Mouse (Mus musculus): ENCODE results near the gene Tbcb. TPM values are rescaled to one million over a fixed set of nuclear protein-coding genes. Genes with fewer than 3 reads are reported as not detected.
"Not testable (repeated sequence)": the region's sequence is repeated elsewhere in the genome, so short reads cannot be mapped to it uniquely, and the experiment has no call there.

Tbcb gene
- polyA plus RNA-seq, 1 experiment from 2014 or later: 145 TPM

GRCm38 (mm10) chr7:30202895-30203690, 29.0 kb downstream of the Tbcb start:
- no peak for ATAC-seq (ENCODE audit: extremely low read depth, insufficient number of reproducible peaks, low FRiP score, low TSS enrichment)

GRCm38 (mm10) chr7:30200661-30201060, 31.4 kb downstream of the Tbcb start:
- H3K27ac ChIP-seq (replicated peaks); ATAC-seq (ENCODE audit: extremely low read depth, insufficient number of reproducible peaks, low FRiP score, low TSS enrichment); H3K27me3 ChIP-seq (replicated peaks); H3K4me3 ChIP-seq; H3K9ac ChIP-seq; H3K9me3 ChIP-seq; H3K4me2 ChIP-seq; H3K36me3 ChIP-seq: not testable (repeated sequence)
- WGBS: 85% methylated on average over 5 of the region's 5 CpGs
- H3K4me1 ChIP-seq: peaks cover 20% of the 10 kb centered on the region

More at GRCm38 (mm10) chr7:30202895-30203690, 29.0 kb downstream of the Tbcb start:
- no peak overlapping the region for H3K27ac ChIP-seq (replicated peaks)
- no peak overlapping the region for H3K9ac ChIP-seq
- no peak overlapping the region for H3K4me3 ChIP-seq
- no peaks in the 10 kb centered on the region for H3K36me3 ChIP-seq
- H3K9me3 ChIP-seq: no peaks in the 10 kb centered on the region
- 64% methylated on average over 11 of the region's 11 CpGs for WGBS
- no peak overlapping the region for H3K4me2 ChIP-seq
- no peaks in the 10 kb centered on the region for H3K27me3 ChIP-seq (replicated peaks)
- peaks cover 18% of the 10 kb centered on the region for H3K4me1 ChIP-seq

- WGBS: 81% methylated on average over 5 of the region's 5 CpGs
- no peak for ATAC-seq (ENCODE audit: extremely low read depth, insufficient number of reproducible peaks, low FRiP score, low TSS enrichment)
Observed at GRCm38 (mm10) chr7:30200200-30200599, 31.9 kb downstream of the Tbcb start.

GRCm38 (mm10) chr7:30199498-30200139, 32.5 kb downstream of the Tbcb start:
- WGBS: 70% methylated on average over 18 of the region's 18 CpGs
- Histone ChIP-seq H3K9me3 (no peaks in the 10 kb centered on the region), H3K27ac (replicated peaks) (no peak overlapping the region), H3K9ac (no peak overlapping the region), H3K4me3 (no peak overlapping the region), H3K4me1 (peaks cover 23% of the 10 kb centered on the region), H3K27me3 (replicated peaks) (no peaks in the 10 kb centered on the region), H3K4me2 (no peak overlapping the region), H3K36me3 (no peaks in the 10 kb centered on the region)
- ATAC-seq (ENCODE audit: extremely low read depth, insufficient number of reproducible peaks, low FRiP score, low TSS enrichment): no peak

More at GRCm38 (mm10) chr7:30200200-30200599, 31.9 kb downstream of the Tbcb start:
- Histone ChIP-seq H3K27me3 (replicated peaks) (no peaks in the 10 kb centered on the region), H3K27ac (replicated peaks) (no peak overlapping the region), H3K36me3 (no peaks in the 10 kb centered on the region), H3K4me2 (no peak overlapping the region), H3K4me1 (peaks cover 24% of the 10 kb centered on the region), H3K4me3 (no peak overlapping the region), H3K9me3 (no peaks in the 10 kb centered on the region), H3K9ac (no peak overlapping the region)

- WGBS: 6% methylated on average over 8 of the region's 8 CpGs
- no peak within 1 kb of the TSS; the same call in 1 of the 2 replicates for H3K27ac ChIP-seq (replicated peaks)
- ATAC-seq (ENCODE audit: extremely low read depth, insufficient number of reproducible peaks, low FRiP score, low TSS enrichment): no peak
Observed at GRCm38 (mm10) chr7:30198481-30198971, 33.5 kb downstream of the Tbcb start, which contains the start of gene Capns1. Capns1 (minus strand) TSS chr7:30198811.

GRCm38 (mm10) chr7:30197592-30198129, 34.4 kb downstream of the Tbcb start:
- H3K9ac ChIP-seq: no peak overlapping the region
- H3K36me3 ChIP-seq: peaks cover 2% of the 10 kb centered on the region; the same call in 1 of the 2 replicates
- no peak overlapping the region for H3K27ac ChIP-seq (replicated peaks)
- ATAC-seq (ENCODE audit: extremely low read depth, insufficient number of reproducible peaks, low FRiP score, low TSS enrichment): no peak
- H3K4me2 ChIP-seq: no peak overlapping the region
- no peaks in the 10 kb centered on the region for H3K9me3 ChIP-seq
- no peak overlapping the region for H3K4me3 ChIP-seq
- H3K4me1 ChIP-seq: peaks cover 24% of the 10 kb centered on the region
- H3K27me3 ChIP-seq (replicated peaks): no peaks in the 10 kb centered on the region
- 50% methylated on average over 5 of the region's 5 CpGs for WGBS

More at GRCm38 (mm10) chr7:30198481-30198971, 33.5 kb downstream of the Tbcb start, which contains the start of gene Capns1:
- H3K4me2 ChIP-seq: peak within 1 kb of the TSS; percentile 54
- no peaks in the 10 kb centered on the region for H3K27me3 ChIP-seq (replicated peaks)
- H3K4me1 ChIP-seq: peaks cover 15% of the 10 kb centered on the region
- 0 out of 2 replicates have a peak within 1 kb of the TSS, but pooled peaks have one; percentile 28 for H3K9ac ChIP-seq
- no peaks in the 10 kb centered on the region for H3K9me3 ChIP-seq
- no peaks in the 10 kb centered on the region for H3K36me3 ChIP-seq
- H3K4me3 ChIP-seq: no peak within 1 kb of the TSS

GRCm38 (mm10) chr7:30196171-30196570, 35.9 kb downstream of the Tbcb start:
- Histone ChIP-seq H3K27ac (replicated peaks) (no peak overlapping the region), H3K4me2 (no peak overlapping the region), H3K9ac (0 out of 2 replicates have a peak overlapping the region, but pooled peaks have one; percentile 1), H3K36me3 (peaks cover 16% of the 10 kb centered on the region), H3K4me3 (no peak overlapping the region), H3K27me3 (replicated peaks) (no peaks in the 10 kb centered on the region), H3K9me3 (no peaks in the 10 kb centered on the region), H3K4me1 (peaks cover 27% of the 10 kb centered on the region)
- 62% methylated on average over 6 of the region's 6 CpGs for WGBS
- no peak for ATAC-seq (ENCODE audit: extremely low read depth, insufficient number of reproducible peaks, low FRiP score, low TSS enrichment)

GRCm38 (mm10) chr7:30195461-30195860, 36.6 kb downstream of the Tbcb start:
- WGBS: 62% methylated on average over 6 of the region's 6 CpGs
- peak overlapping the region; percentile 91 for H3K4me3 ChIP-seq
- H3K27me3 ChIP-seq (replicated peaks): no peaks in the 10 kb centered on the region
- peaks cover 27% of the 10 kb centered on the region for H3K4me1 ChIP-seq
- ATAC-seq (ENCODE audit: extremely low read depth, insufficient number of reproducible peaks, low FRiP score, low TSS enrichment): no peak
- H3K36me3 ChIP-seq: peaks cover 24% of the 10 kb centered on the region
- H3K9me3 ChIP-seq: no peaks in the 10 kb centered on the region
- H3K4me2 ChIP-seq: peak overlapping the region; percentile 93
- H3K9ac ChIP-seq: peak overlapping the region; percentile 98
- H3K27ac ChIP-seq (replicated peaks): no peak overlapping the region

GRCm38 (mm10) chr7:30194884-30195283, 37.2 kb downstream of the Tbcb start:
- Histone ChIP-seq H3K9ac (peak overlapping the region; percentile 98), H3K36me3 (peaks cover 29% of the 10 kb centered on the region), H3K4me2 (peak overlapping the region; percentile 93), H3K27ac (replicated peaks) (peak overlapping the region; percentile 93), H3K4me3 (peak overlapping the region; percentile 91), H3K27me3 (replicated peaks) (no peaks in the 10 kb centered on the region), H3K4me1 (peaks cover 27% of the 10 kb centered on the region), H3K9me3 (no peaks in the 10 kb centered on the region)
- WGBS: under 1% methylated on average over 28 of the region's 28 CpGs
- peak; percentile 88 for ATAC-seq (ENCODE audit: extremely low read depth, insufficient number of reproducible peaks, low FRiP score, low TSS enrichment)

- Histone ChIP-seq H3K9me3 (no peaks in the 10 kb centered on the region), H3K9ac (peak overlapping the region; percentile 98), H3K27me3 (replicated peaks) (no peaks in the 10 kb centered on the region), H3K4me3 (peak overlapping the region; percentile 91), H3K4me1 (peaks cover 27% of the 10 kb centered on the region), H3K4me2 (peak overlapping the region; percentile 93), H3K36me3 (peaks cover 34% of the 10 kb centered on the region), H3K27ac (replicated peaks) (peak overlapping the region; percentile 93)
- peak; percentile 1; the same call in 1 of the 2 replicates for ATAC-seq (ENCODE audit: extremely low read depth, insufficient number of reproducible peaks, low FRiP score, low TSS enrichment)
- under 1% methylated on average over 26 of the region's 26 CpGs for WGBS
Observed at GRCm38 (mm10) chr7:30194101-30194831, 37.8 kb downstream of the Tbcb start.

Data from heart, embryonic 13.5 days (tissue).